Mouse (Mus musculus) cortical plate, adult 2 months (tissue): ENCODE results near the gene Pdcl3.

Experiments used
- CTCF ChIP-seq: fragments of 200-500 bp; IDR thresholded peaks from 2 replicates; pipeline ENCODE4 v1.5.1; 2011; ENCODE audit warnings: mild to moderate bottlenecking, control low read depth, low read length; ENCODE audit not compliant: insufficient read depth; ENCODE audit errors: extremely low read depth
- POLR2A ChIP-seq: fragments of 200-500 bp; IDR thresholded peaks from 2 replicates; pipeline ENCODE4 v1.6.1; 2011; ENCODE audit warnings: mild to moderate bottlenecking, low read length, control low read depth; ENCODE audit not compliant: insufficient read depth; ENCODE audit errors: extremely low read depth

DNA sequence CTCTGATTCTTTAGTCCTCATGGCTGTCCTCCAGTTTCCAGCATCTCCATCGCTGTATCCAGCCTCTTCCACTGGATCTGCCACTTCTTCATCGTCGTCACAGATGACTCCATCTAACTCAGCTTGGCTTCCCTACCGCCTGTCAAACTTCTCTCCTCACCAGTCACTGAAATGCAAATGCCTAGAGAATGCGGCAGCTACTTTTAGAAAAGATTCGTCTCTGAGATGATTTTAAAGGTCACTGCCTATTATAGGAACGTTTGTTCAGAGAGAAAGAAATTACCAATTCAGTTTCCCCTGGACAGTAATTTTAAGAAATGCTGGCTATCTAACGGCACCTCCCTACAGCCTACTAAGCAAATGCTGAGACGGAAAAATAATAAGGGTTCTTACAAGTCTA, 50.4 kb downstream of the Pdcl3 start:
- TF ChIP-seq POLR2A, result no peak
- TF ChIP-seq CTCF, result no peak
